Mouse (Mus musculus) MEL (cell line): ENCODE results near the gene Cd1d1.

ENCODE experiments used
- CTCF ChIP-seq, 3 experiments: IDR thresholded peaks in 2 of 3; conservative IDR thresholded peaks in 1 of 3; 2 replicates each; pipeline ENCODE4 v1.5.1; 2011 to 2012; ENCODE audit warnings: low read length in 3 of 3, low read depth in 2 of 3, mild to moderate bottlenecking in 2 of 3, improper control_type of control experiment in 1 of 3, inconsistent platforms in 1 of 3, mixed read lengths in 1 of 3, moderate library complexity in 1 of 3; ENCODE audit not compliant: control insufficient read depth in 1 of 3, insufficient read depth in 1 of 3, poor library complexity in 1 of 3, severe bottlenecking in 1 of 3
- E2F4 ChIP-seq: IDR thresholded peaks from 2 replicates; pipeline ENCODE4 v1.6.1; 2011; ENCODE audit warnings: low read depth, low read length, improper control_type of control experiment, borderline replicate concordance
- ELF1 ChIP-seq: IDR thresholded peaks from 2 replicates; pipeline ENCODE4 v1.6.1; 2014; ENCODE audit warnings: low read depth, mild to moderate bottlenecking, inconsistent platforms, low read length, improper control_type of control experiment, moderate library complexity
- EP300 ChIP-seq, 2 experiments: IDR thresholded peaks; 2 replicates each; pipeline ENCODE4 v1.6.1; 2011; ENCODE audit warnings: improper control_type of control experiment in 2 of 2, low read length in 2 of 2, low read depth in 1 of 2, mild to moderate bottlenecking in 1 of 2
- JUND ChIP-seq: IDR thresholded peaks from 2 replicates; pipeline ENCODE4 v1.6.1; 2011; ENCODE audit warnings: low read depth, mild to moderate bottlenecking, improper control_type of control experiment, low read length
- MAZ ChIP-seq: IDR thresholded peaks from 2 replicates; pipeline ENCODE4 v1.6.1; 2012; ENCODE audit warnings: low read depth, mild to moderate bottlenecking, inconsistent platforms, low read length, improper control_type of control experiment
- MEF2A ChIP-seq: IDR thresholded peaks from 2 replicates; pipeline ENCODE4 v1.6.1; 2014; ENCODE audit warnings: low read depth, mild to moderate bottlenecking, inconsistent platforms, low read length, improper control_type of control experiment; ENCODE audit not compliant: poor library complexity, insufficient replicate concordance, severe bottlenecking; ENCODE audit errors: extremely low read depth
- MYC ChIP-seq: IDR thresholded peaks from 2 replicates; pipeline ENCODE4 v1.6.1; 2011; ENCODE audit warnings: low read depth, mild to moderate bottlenecking, low read length, improper control_type of control experiment, moderate library complexity
- POLR2A ChIP-seq, 2 experiments: IDR thresholded peaks; 2 replicates each; pipeline ENCODE4 v1.6.1; 2011 to 2012; ENCODE audit warnings: low read length in 2 of 2, mild to moderate bottlenecking in 2 of 2, control low read depth in 1 of 2, improper control_type of control experiment in 1 of 2, low read depth in 1 of 2, moderate library complexity in 1 of 2; ENCODE audit not compliant: control insufficient read depth in 1 of 2, insufficient read depth in 1 of 2, poor library complexity in 1 of 2
- POLR2AphosphoS5 ChIP-seq: IDR thresholded peaks from 2 replicates; pipeline ENCODE4 v1.6.1; 2012; ENCODE audit warnings: low read depth, borderline replicate concordance, mild to moderate bottlenecking, inconsistent platforms, low read length, moderate library complexity, mixed read lengths
- SIN3A ChIP-seq: IDR thresholded peaks from 2 replicates; pipeline ENCODE4 v1.6.1; 2012; ENCODE audit warnings: low read length, improper control_type of control experiment, inconsistent platforms
- UBTF ChIP-seq: IDR thresholded peaks from 2 replicates; pipeline ENCODE4 v1.6.1; 2012; ENCODE audit warnings: low read depth, mild to moderate bottlenecking, inconsistent platforms, low read length, improper control_type of control experiment, moderate library complexity, borderline replicate concordance; ENCODE audit not compliant: insufficient read depth
- USF1 ChIP-seq: IDR thresholded peaks from 2 replicates; pipeline ENCODE4 v1.6.1; 2014; ENCODE audit warnings: low read depth, mild to moderate bottlenecking, inconsistent platforms, low read length, improper control_type of control experiment, moderate library complexity
- ZC3H11A ChIP-seq: IDR thresholded peaks from 2 replicates; pipeline ENCODE4 v1.6.1; 2012; ENCODE audit warnings: low read depth, mild to moderate bottlenecking, inconsistent platforms, low read length, improper control_type of control experiment

DNA sequence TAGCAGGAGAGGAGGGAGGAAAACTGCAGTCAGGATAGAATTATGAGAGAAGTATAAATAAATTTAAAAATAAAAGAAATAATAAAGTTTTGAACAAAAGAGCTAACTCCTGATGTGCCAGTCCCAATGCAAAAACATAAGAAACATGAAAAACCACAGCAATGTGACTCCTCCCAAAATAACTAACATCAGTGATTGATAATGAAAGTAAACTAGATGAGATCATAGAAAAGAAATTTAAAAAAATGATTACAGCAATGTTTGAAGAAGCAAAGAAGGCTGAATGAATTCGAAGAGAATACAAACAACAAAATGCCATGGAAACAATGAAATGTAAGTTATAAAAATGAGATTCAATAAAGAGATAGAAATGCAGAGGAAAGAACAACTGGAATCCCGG is 42.5 kb upstream of the Cd1d1 start:
- TF ChIP-seq E2F4 (no peak), MAZ (no peak), EP300 (IDR thresholded peaks at IDR 0.05; ENCODE audit: low read depth in 1 of 2, low read length in 2 of 2) (no peak), MYC (no peak), MEF2A (no peak), POLR2A (IDR thresholded peaks at IDR 0.05; ENCODE audit: control insufficient read depth in 1 of 2, insufficient read depth in 1 of 2, low read depth in 1 of 2, low read length in 2 of 2, poor library complexity in 1 of 2) (no peak), SIN3A (no peak), UBTF (no peak), USF1 (no peak), ELF1 (no peak), CTCF (IDR thresholded peaks at IDR 0.05 in 2 of 3, conservative IDR thresholded peaks at IDR 0.05 in 1 of 3; ENCODE audit: control insufficient read depth in 1 of 3, insufficient read depth in 1 of 3, low read depth in 2 of 3, low read length in 3 of 3, poor library complexity in 1 of 3, severe bottlenecking in 1 of 3) (no peak), POLR2AphosphoS5 (no peak), ZC3H11A (no peak), JUND (no peak)
